Mouse (Mus musculus) megakaryocyte, embryonic 14.5 days (primary cell): ENCODE results near the gene Dqx1.

Experiments
- FLI1 ChIP-seq: IDR thresholded peaks from 2 replicates; pipeline ENCODE4 v1.6.1; 2012; ENCODE audit warnings: low read length, inconsistent platforms, mixed read lengths
- GATA1 ChIP-seq: IDR thresholded peaks from 3 replicates; pipeline ENCODE4 v1.6.1; 2012; ENCODE audit warnings: mixed read lengths, low read length, inconsistent platforms, borderline replicate concordance

GRCm38 (mm10) chr6:83080210-83080609 lies 22.6 kb downstream of the Dqx1 start:
- no peak for TF ChIP-seq GATA1
- no peak for TF ChIP-seq FLI1
